Mouse (Mus musculus) stomach, embryonic 16.5 days (tissue): Measurements from ENCODE around the gene Llgl2. TPM values are rescaled to one million over a fixed set of nuclear protein-coding genes. Genes with fewer than 3 reads are reported as not detected.
"Not testable (repeated sequence)": the region's sequence is repeated elsewhere in the genome, so short reads cannot be mapped to it uniquely, and the experiment has no call there.

Experiments used
- ATAC-seq: fragments of 200-750 bp; cut with Nextera tagmentation; 2 replicates; pipeline ENCODE4 v1.8.0; 2017; ENCODE audit warnings: moderate number of reproducible peaks, moderate TSS enrichment; ENCODE audit not compliant: insufficient read depth, low FRiP score
- H3K27ac ChIP-seq: fragments of 300-500 bp; sonication (generic); 2 replicates; pipeline ENCODE4 v1.5.1; 2014; ENCODE audit warnings: low read length
- H3K27me3 ChIP-seq: fragments of 300-500 bp; sonication (generic); 2 replicates; pipeline ENCODE4 v1.6.1; 2014; ENCODE audit warnings: low read length, control low read depth, mixed read lengths; ENCODE audit not compliant: control insufficient read depth, insufficient read depth
- H3K36me3 ChIP-seq: fragments of 300-500 bp; sonication (generic); 2 replicates; pipeline ENCODE4 v1.6.1; 2014; ENCODE audit warnings: low read length; ENCODE audit not compliant: control insufficient read depth, insufficient read depth
- H3K4me1 ChIP-seq: fragments of 300-500 bp; sonication (generic); 2 replicates; pipeline ENCODE4 v1.6.1; 2014; ENCODE audit warnings: low read length, control low read depth, mixed read lengths; ENCODE audit not compliant: control insufficient read depth, insufficient read depth
- H3K4me2 ChIP-seq: fragments of 300-500 bp; sonication (generic); 2 replicates; pipeline ENCODE4 v1.6.1; 2014; ENCODE audit warnings: low read depth, low read length, mixed read lengths
- H3K4me3 ChIP-seq: fragments of 300-500 bp; sonication (generic); replicated peaks from 2 replicates; pipeline ENCODE4 v1.5.1; 2014; ENCODE audit warnings: mild to moderate bottlenecking, low read length
- H3K9ac ChIP-seq: fragments of 300-500 bp; sonication (generic); 2 replicates; pipeline ENCODE4 v1.6.1; 2014; ENCODE audit warnings: low read length
- H3K9me3 ChIP-seq: fragments of 300-500 bp; sonication (generic); replicated peaks from 2 replicates; pipeline ENCODE4 v1.6.1; 2016; ENCODE audit warnings: low read length, control low read depth; ENCODE audit not compliant: control insufficient read depth
- WGBS: fragments of 180-500 bp; shearing (Covaris S2); extraction: QIAGEN DNeasy Blood & Tissue Kit; methylation state at CpG from one replicate; pipeline ENCODE4 v1.1.7; 2014; 5-methylcytosine and 5-hydroxymethylcytosine counted together
- polyA plus RNA-seq: library from polyadenylated mRNA; unstranded; fragments of >200 nt; fragmentation: Nextera tagmentation; extraction: Ambion mirVana; gene quantifications from 2 replicates; pipeline ENCODE4 v1.2.1, GENCODE M21; 2015

The Llgl2 gene
- polyA plus RNA-seq, 1 experiment from 2014 or later = 65.6 TPM

DNA sequence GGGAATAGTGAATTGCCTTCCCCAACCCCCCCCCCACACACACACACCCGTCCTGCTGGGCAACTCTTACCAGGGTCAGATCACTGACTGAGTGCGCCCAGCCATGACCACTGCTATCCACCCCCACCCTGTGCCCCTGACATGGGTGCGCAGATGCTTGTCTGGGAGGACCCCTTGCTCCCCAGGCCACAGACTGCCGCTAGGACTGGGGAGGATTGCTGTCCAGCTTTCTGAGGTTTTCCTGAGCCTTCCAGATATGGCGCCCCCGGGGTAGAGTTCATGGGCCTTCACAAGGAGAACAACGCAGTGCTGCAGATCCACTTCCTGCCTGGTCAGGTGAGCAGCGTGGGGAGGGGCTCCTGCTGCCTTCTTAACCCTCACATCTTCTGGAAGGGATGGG, 20.4 kb downstream of the Llgl2 start:
- H3K4me3 ChIP-seq = no peak overlapping the region
- H3K27ac ChIP-seq = peak overlapping the region; percentile 86
- H3K4me1 ChIP-seq = peaks cover 24% of the 10 kb centered on the region
- peaks cover 13% of the 10 kb centered on the region for H3K36me3 ChIP-seq
- no peaks in the 10 kb centered on the region; the same call in 1 of the 2 replicates for H3K9me3 ChIP-seq
- peak overlapping the region; percentile 26; the same call in 1 of the 2 replicates for H3K9ac ChIP-seq
- peak; percentile 1; the same call in 1 of the 2 replicates for ATAC-seq
- WGBS = 61% methylated on average over 8 of the region's 8 CpGs
- H3K4me2 ChIP-seq = no peak overlapping the region
- H3K27me3 ChIP-seq = no peaks in the 10 kb centered on the region

DNA sequence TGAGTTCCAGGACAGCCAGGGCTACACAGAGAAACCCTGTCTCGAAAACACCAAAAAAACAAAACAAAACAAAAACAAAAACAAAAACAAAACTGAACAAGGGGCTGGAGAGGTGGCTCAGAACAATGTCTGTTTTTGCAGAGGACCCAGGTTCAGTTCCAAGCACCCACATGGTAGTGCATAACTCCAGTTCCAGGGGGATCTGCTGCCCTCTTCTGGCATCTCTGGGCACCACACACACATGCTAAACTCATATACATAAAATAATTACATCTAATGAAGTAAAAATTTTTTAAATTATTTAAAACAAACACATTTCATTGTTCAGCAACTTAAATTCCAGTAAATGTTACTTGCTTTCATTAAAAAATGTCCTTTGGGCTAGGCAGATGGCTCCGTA, 22.0 kb downstream of the Llgl2 start:
- no peaks in the 10 kb centered on the region; the same call in 1 of the 2 replicates for H3K9me3 ChIP-seq
- H3K36me3 ChIP-seq = peaks cover 13% of the 10 kb centered on the region
- WGBS = 89% methylated on average over 2 of the region's 2 CpGs
- no peaks in the 10 kb centered on the region for H3K27me3 ChIP-seq
- H3K4me1 ChIP-seq = peaks cover 21% of the 10 kb centered on the region
- no peak for ATAC-seq
- no peak overlapping the region for H3K4me2 ChIP-seq
- no peak overlapping the region for H3K4me3 ChIP-seq
- no peak overlapping the region for H3K27ac ChIP-seq
- no peak overlapping the region for H3K9ac ChIP-seq

DNA sequence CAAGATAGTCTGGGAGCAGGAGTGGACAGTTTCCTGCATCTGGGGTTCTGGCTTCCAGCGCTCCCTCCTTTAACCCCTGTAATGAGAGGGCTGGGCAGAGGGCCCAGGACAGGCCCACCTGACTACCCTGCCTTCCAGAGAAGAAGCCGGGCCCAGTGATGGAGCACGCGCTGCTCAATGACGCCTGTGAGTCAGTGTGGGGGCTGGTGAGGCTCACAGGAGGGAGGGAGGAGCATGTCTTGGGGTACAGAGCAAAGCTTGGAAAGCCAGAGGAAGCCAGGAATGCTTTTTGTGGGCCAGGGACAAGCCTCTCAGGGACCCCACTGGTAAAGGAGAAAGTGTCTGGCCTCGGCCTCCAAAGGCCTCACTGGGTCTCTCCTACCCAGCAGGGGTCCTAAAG, 30.8 kb downstream of the Llgl2 start:
- H3K4me1 ChIP-seq = no peaks in the 10 kb centered on the region; the same call in none of the 2 replicates
- no peak overlapping the region for H3K9ac ChIP-seq
- no peak overlapping the region for H3K27ac ChIP-seq
- H3K9me3 ChIP-seq = no peaks in the 10 kb centered on the region
- no peak overlapping the region for H3K4me2 ChIP-seq
- H3K27me3 ChIP-seq = peaks cover 25% of the 10 kb centered on the region
- no peak for ATAC-seq
- WGBS = 85% methylated on average over 6 of the region's 6 CpGs
- no peak overlapping the region for H3K4me3 ChIP-seq
- no peaks in the 10 kb centered on the region for H3K36me3 ChIP-seq

DNA sequence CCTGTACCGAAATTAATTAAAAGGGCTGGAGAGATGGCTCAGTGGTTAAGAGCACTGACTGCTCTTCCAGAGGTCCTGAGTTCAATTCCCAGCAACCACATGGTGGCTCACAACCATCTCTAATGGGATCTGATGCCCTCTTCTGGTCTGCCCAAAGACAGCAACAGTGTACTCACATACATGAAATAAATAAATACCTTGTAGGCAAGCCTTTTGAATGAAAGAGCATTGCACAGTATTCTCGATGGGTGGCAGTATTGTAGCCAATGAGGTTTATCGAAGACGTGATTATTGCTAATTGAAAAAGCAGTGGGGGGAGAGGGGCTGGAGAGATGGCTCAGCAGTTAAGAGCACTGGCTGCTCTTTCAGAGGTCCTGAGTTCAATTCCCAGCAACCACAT, 33.3 kb downstream of the Llgl2 start:
- H3K36me3 ChIP-seq, H3K4me2 ChIP-seq, H3K27ac ChIP-seq, ATAC-seq, H3K9me3 ChIP-seq, H3K4me1 ChIP-seq, H3K9ac ChIP-seq, H3K4me3 ChIP-seq: not testable (repeated sequence)
- peaks cover 38% of the 10 kb centered on the region for H3K27me3 ChIP-seq
- WGBS = 90% methylated on average over 4 of the region's 4 CpGs

DNA sequence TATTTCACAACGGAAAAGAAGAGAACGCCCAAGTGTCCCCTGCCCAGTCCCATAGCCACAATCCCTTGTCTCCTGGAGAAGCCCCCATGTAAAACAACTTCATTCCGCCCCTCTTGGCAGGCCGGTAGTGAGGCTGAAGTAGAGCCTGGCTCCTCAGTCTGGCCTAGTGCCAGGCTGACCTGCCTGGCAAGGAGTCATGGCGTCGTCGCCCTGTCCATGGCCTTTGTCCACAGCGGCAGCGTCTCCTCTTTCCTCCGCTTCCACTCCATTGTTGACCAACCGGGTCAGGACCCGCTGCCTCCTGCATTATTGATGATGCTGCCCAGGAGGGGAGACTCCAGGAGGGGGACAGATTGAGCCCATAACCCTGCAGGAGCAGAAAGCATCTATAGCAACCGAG, 34.1 kb downstream of the Llgl2 start:
- H3K36me3 ChIP-seq = no peaks in the 10 kb centered on the region
- ATAC-seq = no peak
- H3K4me3 ChIP-seq = no peak overlapping the region
- no peak overlapping the region for H3K9ac ChIP-seq
- peaks cover 38% of the 10 kb centered on the region for H3K27me3 ChIP-seq
- H3K4me1 ChIP-seq = peaks cover 4% of the 10 kb centered on the region
- WGBS = 52% methylated on average over 13 of the region's 13 CpGs
- no peak overlapping the region for H3K27ac ChIP-seq
- no peak overlapping the region for H3K4me2 ChIP-seq
- H3K9me3 ChIP-seq = no peaks in the 10 kb centered on the region

DNA sequence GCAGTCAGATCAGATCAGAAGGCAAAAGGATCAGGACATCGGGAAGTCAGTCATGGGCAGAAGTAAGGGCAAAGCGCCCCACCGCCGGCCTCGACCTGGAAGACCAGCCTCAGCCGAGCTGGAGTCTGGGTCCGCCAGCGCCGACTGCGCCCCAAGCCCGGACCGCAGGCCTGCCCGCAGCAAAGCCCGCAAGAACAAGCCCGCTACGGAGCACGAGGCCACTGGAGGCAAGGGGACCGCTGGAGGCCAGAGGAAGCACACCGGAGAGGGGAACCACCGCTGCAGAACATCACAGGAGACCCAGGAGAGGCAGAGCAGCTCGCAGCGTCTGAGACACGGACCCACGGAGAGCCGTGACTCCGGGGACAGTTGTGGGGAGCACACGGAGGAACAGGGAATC, 34.5 kb downstream of the Llgl2 start, which contains the start of gene Myo15b:
Gene Myo15b (plus strand): TSS at position 53 of the 400 bp plus-strand sequence.
- Histone ChIP-seq H3K27me3 (peaks cover 38% of the 10 kb centered on the region), H3K4me1 (peaks cover 4% of the 10 kb centered on the region), H3K9me3 (no peaks in the 10 kb centered on the region), H3K4me2 (peak within 1 kb of the TSS; percentile 57), H3K9ac (peak within 1 kb of the TSS; percentile 71), H3K27ac (no peak within 1 kb of the TSS), H3K36me3 (no peaks in the 10 kb centered on the region), H3K4me3 (peak within 1 kb of the TSS; percentile 40)
- 14% methylated on average over 27 of the region's 27 CpGs for WGBS
- ATAC-seq = no peak

DNA sequence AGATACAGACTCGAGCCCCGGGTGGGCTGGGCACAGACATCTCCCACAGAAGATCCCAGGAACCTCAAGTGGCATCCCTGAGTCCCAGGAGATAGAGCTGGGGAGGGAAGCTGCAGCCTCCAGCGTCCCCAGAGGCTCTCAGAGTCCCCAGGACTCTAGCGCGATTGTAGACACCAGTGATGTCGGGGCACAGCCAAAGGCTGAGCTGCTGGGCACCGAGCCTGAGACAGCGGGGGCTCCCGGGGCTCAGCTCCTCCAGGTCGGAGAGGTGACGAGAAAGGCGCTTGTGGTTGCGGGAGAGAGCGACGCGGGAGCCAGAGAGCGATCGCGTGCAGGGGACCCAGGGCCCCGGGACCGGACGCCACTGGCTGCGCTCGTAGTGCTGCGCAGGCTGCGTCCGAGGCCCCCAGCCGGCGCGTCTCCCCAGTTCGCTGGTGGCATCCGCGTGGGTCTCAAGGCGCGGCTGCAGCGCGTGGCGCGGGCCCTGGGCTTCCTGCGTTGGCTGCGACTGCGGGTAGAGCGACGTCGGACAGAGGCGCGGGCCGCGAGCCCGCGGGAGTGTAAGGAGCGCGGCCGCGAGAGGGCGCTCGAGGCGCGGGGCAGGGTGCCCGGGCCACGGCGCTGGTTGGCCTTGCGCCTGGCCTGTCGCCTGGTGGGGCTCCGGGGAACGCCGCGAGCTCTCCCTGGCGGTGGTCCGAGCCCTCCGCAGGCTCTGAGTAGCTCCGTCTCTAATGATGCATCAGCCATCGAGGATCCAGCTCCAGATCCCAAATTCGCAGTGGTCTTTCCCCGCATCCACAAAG, 35.5 kb downstream of the Llgl2 start:
- H3K27ac ChIP-seq = no peak overlapping the region
- no peaks in the 10 kb centered on the region for H3K9me3 ChIP-seq
- ATAC-seq = peak; percentile 91
- peak overlapping the region; percentile 40 for H3K4me3 ChIP-seq
- 3% methylated on average over 74 of the region's 75 CpGs for WGBS
- H3K4me2 ChIP-seq = peak overlapping the region; percentile 57
- H3K9ac ChIP-seq = peak overlapping the region; percentile 71
- H3K27me3 ChIP-seq = peaks cover 38% of the 10 kb centered on the region
- H3K4me1 ChIP-seq = peaks cover 4% of the 10 kb centered on the region
- H3K36me3 ChIP-seq = no peaks in the 10 kb centered on the region

DNA sequence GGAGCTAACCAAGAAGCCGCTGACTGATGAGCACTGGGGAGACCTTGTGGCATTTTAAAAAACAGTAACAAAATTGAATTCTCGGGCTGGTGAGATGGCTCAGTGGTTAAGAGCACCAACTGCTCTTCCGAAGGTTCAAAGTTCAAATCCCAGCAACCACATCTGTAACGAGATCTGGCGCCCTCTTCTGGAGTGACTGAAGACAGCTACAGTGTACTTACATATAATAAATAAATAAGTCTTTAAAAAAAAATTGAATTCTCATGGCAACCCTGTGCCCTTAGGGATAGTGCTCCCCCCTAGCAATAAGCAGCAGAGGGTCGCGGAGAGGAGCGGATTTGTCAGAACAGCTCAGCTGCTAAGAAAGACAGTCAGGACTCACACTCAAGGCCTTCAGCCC, 40.0 kb downstream of the Llgl2 start:
- H3K4me3 ChIP-seq = no peak overlapping the region
- H3K27me3 ChIP-seq = peaks cover 18% of the 10 kb centered on the region
- no peak overlapping the region for H3K4me2 ChIP-seq
- H3K4me1 ChIP-seq = peaks cover 4% of the 10 kb centered on the region; the same call in 1 of the 2 replicates
- no peaks in the 10 kb centered on the region for H3K36me3 ChIP-seq
- H3K9ac ChIP-seq = no peak overlapping the region
- no peaks in the 10 kb centered on the region for H3K9me3 ChIP-seq
- WGBS = 79% methylated on average over 8 of the region's 8 CpGs
- no peak overlapping the region for H3K27ac ChIP-seq
- no peak for ATAC-seq

DNA sequence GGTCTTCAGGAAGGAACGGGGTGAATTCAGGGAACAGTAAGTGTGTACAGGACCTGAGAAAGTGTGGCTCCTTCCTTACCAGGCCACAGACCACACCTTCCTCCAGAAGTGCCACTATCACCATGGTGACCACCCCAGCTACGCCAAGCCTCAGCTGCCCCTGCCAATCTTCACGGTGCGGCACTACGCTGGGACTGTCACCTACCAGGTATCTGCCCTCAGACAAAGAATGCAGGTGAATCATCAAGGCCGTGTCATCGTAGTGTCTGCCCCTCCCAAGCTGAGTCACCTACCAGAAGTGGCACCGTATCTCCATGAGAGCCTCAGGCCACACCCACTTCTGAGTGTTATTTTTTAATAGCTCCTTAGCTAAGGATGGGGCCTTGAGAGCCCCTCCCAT, 45.5 kb downstream of the Llgl2 start:
- H3K27ac ChIP-seq = peak overlapping the region; percentile 45
- no peak overlapping the region for H3K9ac ChIP-seq
- 0 out of 2 replicates have a peak, but pooled peaks cover 4% of the 10 kb centered on the region for H3K4me1 ChIP-seq
- H3K4me3 ChIP-seq = no peak overlapping the region
- 55% methylated on average over 8 of the region's 8 CpGs for WGBS
- no peak overlapping the region for H3K4me2 ChIP-seq
- no peaks in the 10 kb centered on the region for H3K9me3 ChIP-seq
- H3K36me3 ChIP-seq = no peaks in the 10 kb centered on the region
- peak; percentile 61 for ATAC-seq
- H3K27me3 ChIP-seq = no peaks in the 10 kb centered on the region
